Mouse (Mus musculus): ENCODE data around the gene Scn5a. TPM values are rescaled to one million over a fixed set of nuclear protein-coding genes. Genes with fewer than 3 reads are reported as not detected.

Gene Scn5a
- total RNA-seq, 1 experiment = 0.76 TPM

DNA sequence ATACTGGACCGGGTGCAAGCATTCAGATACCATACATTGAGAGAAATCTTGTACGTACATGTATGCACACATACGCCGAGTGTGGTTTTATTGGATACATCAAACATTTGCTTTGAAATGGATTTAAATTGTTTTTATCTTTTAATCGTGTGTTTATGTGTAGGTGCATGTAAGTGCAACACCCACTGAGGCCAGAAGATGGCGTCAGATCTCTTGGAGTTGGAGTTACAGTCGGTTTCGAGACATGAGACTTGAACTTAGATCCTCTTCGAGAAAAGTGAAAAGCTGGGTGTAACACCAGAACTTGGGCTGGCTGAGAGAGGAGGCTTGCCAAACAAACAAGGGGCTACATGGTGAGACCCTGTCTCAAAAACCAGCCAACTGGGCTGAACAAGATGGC is 75.2 kb downstream of the Scn5a start:
- DNase-seq (ENCODE audit: low read depth, low spot score) = no peak
- no peaks in the 10 kb centered on the region for H3K36me3 ChIP-seq (ENCODE audit: control insufficient read depth, insufficient read depth, low read length, poor library complexity, severe bottlenecking)
- no peak overlapping the region for H3K9ac ChIP-seq (ENCODE audit: insufficient read depth, low read depth, low read length, poor library complexity, severe bottlenecking)
- no peak overlapping the region for H3K27ac ChIP-seq (ENCODE audit: insufficient read depth, low read depth, low read length, poor library complexity, severe bottlenecking)
- in situ Hi-C loops (cut with MboI; ENCODE audit: low sequenced_read_pairs in 2 of 2, unreplicated experiment in 2 of 2) = no loop called here
- no peaks in the 10 kb centered on the region for H3K9me3 ChIP-seq (ENCODE audit: control insufficient read depth, insufficient read depth, low read depth, low read length)
- no peak overlapping the region for H3K4me3 ChIP-seq (ENCODE audit: insufficient read depth in 1 of 2, low read depth in 1 of 2, low read length in 2 of 2, poor library complexity in 1 of 2, severe bottlenecking in 1 of 2)
- TF ChIP-seq ZNF384 (IDR thresholded peaks at IDR 0.05; ENCODE audit: low read depth, low read length) (no peak), MAFK (IDR thresholded peaks at IDR 0.05; ENCODE audit: insufficient read depth, low read depth, low read length) (no peak), CHD2 (IDR thresholded peaks at IDR 0.05; ENCODE audit: low read depth, low read length) (no peak), ZC3H11A (IDR thresholded peaks at IDR 0.05; ENCODE audit: borderline replicate concordance, low read depth, low read length) (no peak), HCFC1 (IDR thresholded peaks at IDR 0.05; ENCODE audit: borderline replicate concordance, insufficient read depth, low read length) (no peak)
- H3K4me1 ChIP-seq (ENCODE audit: control insufficient read depth in 2 of 2, insufficient read depth in 2 of 2, low read length in 2 of 2, poor library complexity in 1 of 2) = peaks cover 0 to 7% of the 10 kb centered on the region in 2 experiments; a peak in 3 of 4 replicates

DNA sequence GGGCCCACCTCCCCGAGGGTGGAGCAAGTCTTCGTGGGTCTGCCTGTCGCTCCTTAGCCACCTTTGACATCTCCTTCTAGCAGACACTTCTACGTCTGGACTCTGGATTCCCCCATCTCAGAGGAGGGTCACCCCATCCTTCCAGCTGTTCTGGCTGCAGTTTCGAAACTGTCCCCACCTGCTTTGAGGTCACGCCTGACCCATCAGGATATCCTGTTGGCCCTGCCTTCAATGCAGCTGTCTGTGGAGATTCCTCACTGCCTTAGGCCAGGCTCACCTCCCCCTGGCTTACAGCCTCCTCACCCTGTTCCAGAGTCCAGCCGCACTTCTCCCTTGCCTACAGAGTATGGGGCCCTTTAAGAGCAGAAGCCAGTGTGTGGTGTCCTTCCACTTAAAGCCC is 79.9 kb downstream of the Scn5a start:
- TF ChIP-seq ZNF384 (IDR thresholded peaks at IDR 0.05; ENCODE audit: low read depth, low read length) = no peak
- no peak for TF ChIP-seq MAFK (IDR thresholded peaks at IDR 0.05; ENCODE audit: insufficient read depth, low read depth, low read length)
- TF ChIP-seq CHD2 (IDR thresholded peaks at IDR 0.05; ENCODE audit: low read depth, low read length) = no peak
- TF ChIP-seq HCFC1 (IDR thresholded peaks at IDR 0.05; ENCODE audit: borderline replicate concordance, insufficient read depth, low read length) = no peak
- TF ChIP-seq ZC3H11A (IDR thresholded peaks at IDR 0.05; ENCODE audit: borderline replicate concordance, low read depth, low read length) = no peak
- no peak overlapping the region for H3K9ac ChIP-seq (ENCODE audit: insufficient read depth, low read depth, low read length, poor library complexity, severe bottlenecking)
- DNase-seq (ENCODE audit: low read depth, low spot score) = no peak
- no peak overlapping the region for H3K27ac ChIP-seq (ENCODE audit: insufficient read depth, low read depth, low read length, poor library complexity, severe bottlenecking)
- no peaks in the 10 kb centered on the region for H3K9me3 ChIP-seq (ENCODE audit: control insufficient read depth, insufficient read depth, low read depth, low read length)
- H3K4me3 ChIP-seq (ENCODE audit: insufficient read depth in 1 of 2, low read depth in 1 of 2, low read length in 2 of 2, poor library complexity in 1 of 2, severe bottlenecking in 1 of 2) = no peak overlapping the region
- in situ Hi-C loops (cut with MboI; ENCODE audit: low sequenced_read_pairs in 2 of 2, unreplicated experiment in 2 of 2) = no loop called here
- peaks cover 0 to 2% of the 10 kb centered on the region in 2 experiments; a peak in 1 of 4 replicates for H3K4me1 ChIP-seq (ENCODE audit: control insufficient read depth in 2 of 2, insufficient read depth in 2 of 2, low read length in 2 of 2, poor library complexity in 1 of 2)
- no peaks in the 10 kb centered on the region for H3K36me3 ChIP-seq (ENCODE audit: control insufficient read depth, insufficient read depth, low read length, poor library complexity, severe bottlenecking)

DNA sequence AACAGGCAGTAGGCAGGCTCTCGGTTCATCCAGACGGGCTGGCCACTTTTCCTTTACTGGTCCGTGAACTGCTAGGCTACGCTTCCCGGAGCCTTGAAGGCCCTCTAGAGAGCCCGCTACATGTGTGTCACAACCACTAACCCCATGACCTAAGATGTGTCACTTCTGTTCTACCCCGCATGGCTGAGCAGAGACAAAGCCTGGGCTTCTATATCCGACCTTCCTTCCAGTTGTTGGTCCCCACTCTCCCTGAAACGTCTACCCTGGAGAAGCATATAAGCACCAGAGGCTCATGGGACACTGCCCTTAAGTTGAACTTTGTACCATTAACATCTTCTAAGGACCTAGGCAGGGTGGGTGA is 80.6 kb downstream of the Scn5a start:
- in situ Hi-C loops (cut with MboI; ENCODE audit: low sequenced_read_pairs in 2 of 2, unreplicated experiment in 2 of 2) = no loop called here
- TF ChIP-seq HCFC1 (IDR thresholded peaks at IDR 0.05; ENCODE audit: borderline replicate concordance, insufficient read depth, low read length) = no peak
- TF ChIP-seq ZNF384 (IDR thresholded peaks at IDR 0.05; ENCODE audit: low read depth, low read length) = no peak
- TF ChIP-seq CHD2 (IDR thresholded peaks at IDR 0.05; ENCODE audit: low read depth, low read length) = no peak
- TF ChIP-seq ZC3H11A (IDR thresholded peaks at IDR 0.05; ENCODE audit: borderline replicate concordance, low read depth, low read length) = no peak
- TF ChIP-seq MAFK (IDR thresholded peaks at IDR 0.05; ENCODE audit: insufficient read depth, low read depth, low read length) = no peak
- no peak for DNase-seq (ENCODE audit: low read depth, low spot score)
- no peak overlapping the region for H3K27ac ChIP-seq (ENCODE audit: insufficient read depth, low read depth, low read length, poor library complexity, severe bottlenecking)
- H3K9me3 ChIP-seq (ENCODE audit: control insufficient read depth, insufficient read depth, low read depth, low read length) = no peaks in the 10 kb centered on the region
- no peaks in the 10 kb centered on the region for H3K36me3 ChIP-seq (ENCODE audit: control insufficient read depth, insufficient read depth, low read length, poor library complexity, severe bottlenecking)
- H3K4me3 ChIP-seq (ENCODE audit: insufficient read depth in 1 of 2, low read depth in 1 of 2, low read length in 2 of 2, poor library complexity in 1 of 2, severe bottlenecking in 1 of 2) = no peak overlapping the region
- no peak overlapping the region for H3K9ac ChIP-seq (ENCODE audit: insufficient read depth, low read depth, low read length, poor library complexity, severe bottlenecking)
- H3K4me1 ChIP-seq (ENCODE audit: control insufficient read depth in 2 of 2, insufficient read depth in 2 of 2, low read length in 2 of 2, poor library complexity in 1 of 2) = peaks cover 0 to 2% of the 10 kb centered on the region in 2 experiments; a peak in 1 of 4 replicates

DNA sequence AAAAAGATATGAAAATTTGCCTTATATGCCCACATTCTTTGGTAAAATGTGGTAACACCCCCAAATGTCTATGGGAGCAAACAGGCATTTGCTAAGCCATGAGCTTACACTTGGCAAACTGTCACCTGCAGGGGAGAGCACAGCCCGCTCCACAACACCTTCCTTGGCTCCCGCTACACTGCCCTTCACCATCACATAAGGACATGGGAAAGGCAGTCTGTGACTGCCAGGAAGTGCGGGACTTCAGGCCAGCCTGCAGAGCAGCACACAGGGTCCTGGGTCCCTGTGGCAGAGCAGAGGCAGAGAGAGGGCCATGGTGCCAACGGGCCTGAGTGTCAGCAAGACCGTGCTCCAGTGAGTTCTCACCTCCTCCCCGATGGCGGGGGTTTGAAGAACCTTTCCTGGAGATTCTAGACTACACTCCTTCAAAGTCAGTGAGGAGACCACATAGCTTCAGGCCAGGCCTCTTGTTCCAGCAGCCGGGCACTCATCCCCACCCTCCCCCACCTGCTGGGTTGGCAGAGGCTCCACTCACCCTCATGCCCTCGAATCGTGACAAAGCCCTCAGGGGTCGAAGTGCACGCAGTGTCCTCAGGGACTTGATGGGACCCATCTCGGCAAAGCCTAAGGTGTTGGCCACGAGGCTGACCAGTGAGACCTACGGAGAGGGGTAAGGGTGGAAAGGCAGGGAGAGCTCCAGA is 81.1 kb downstream of the Scn5a start:
- H3K36me3 ChIP-seq (ENCODE audit: control insufficient read depth, insufficient read depth, low read length, poor library complexity, severe bottlenecking) = no peaks in the 10 kb centered on the region
- no peaks in the 10 kb centered on the region for H3K4me1 ChIP-seq (ENCODE audit: control insufficient read depth in 2 of 2, insufficient read depth in 2 of 2, low read length in 2 of 2, poor library complexity in 1 of 2)
- TF ChIP-seq ZNF384 (IDR thresholded peaks at IDR 0.05; ENCODE audit: low read depth, low read length) (no peak), MAFK (IDR thresholded peaks at IDR 0.05; ENCODE audit: insufficient read depth, low read depth, low read length) (no peak), HCFC1 (IDR thresholded peaks at IDR 0.05; ENCODE audit: borderline replicate concordance, insufficient read depth, low read length) (no peak), CHD2 (IDR thresholded peaks at IDR 0.05; ENCODE audit: low read depth, low read length) (no peak), ZC3H11A (IDR thresholded peaks at IDR 0.05; ENCODE audit: borderline replicate concordance, low read depth, low read length) (no peak)
- H3K9ac ChIP-seq (ENCODE audit: insufficient read depth, low read depth, low read length, poor library complexity, severe bottlenecking) = no peak overlapping the region
- no peak overlapping the region for H3K27ac ChIP-seq (ENCODE audit: insufficient read depth, low read depth, low read length, poor library complexity, severe bottlenecking)
- no peak overlapping the region for H3K4me3 ChIP-seq (ENCODE audit: insufficient read depth in 1 of 2, low read depth in 1 of 2, low read length in 2 of 2, poor library complexity in 1 of 2, severe bottlenecking in 1 of 2)
- no peak for DNase-seq (ENCODE audit: low read depth, low spot score)
- in situ Hi-C loops (cut with MboI; ENCODE audit: low sequenced_read_pairs in 2 of 2, unreplicated experiment in 2 of 2) = no loop called here
- H3K9me3 ChIP-seq (ENCODE audit: control insufficient read depth, insufficient read depth, low read depth, low read length) = no peaks in the 10 kb centered on the region
